Mouse (Mus musculus) kidney, adult 2 months (tissue): Measurements from ENCODE around the gene Cmpk2.

ENCODE experiments used
- CTCF ChIP-seq: fragments of 200-500 bp; conservative IDR thresholded peaks from 2 replicates; pipeline ENCODE4 v1.5.1; 2011; ENCODE audit warnings: low read depth, mild to moderate bottlenecking, control low read depth, low read length, moderate library complexity, mixed read lengths; ENCODE audit not compliant: insufficient read depth, insufficient read length
- POLR2A ChIP-seq: fragments of 200-500 bp; IDR thresholded peaks from one replicate; pipeline ENCODE4 v1.6.1; 2011; ENCODE audit warnings: low read depth, low read length, control low read depth

- TF ChIP-seq CTCF (no peak), POLR2A (no peak)
Measured at GRCm38 (mm10) chr12:26446377-26447045, 22.5 kb upstream of the Cmpk2 start.
